Mouse (Mus musculus) olfactory bulb, adult 2 months (tissue): ENCODE data around the gene Acp7. TPM values are rescaled to one million over a fixed set of nuclear protein-coding genes. Genes with fewer than 3 reads are reported as not detected.
"Not testable (repeated sequence)": the region's sequence is repeated elsewhere in the genome, so short reads cannot be mapped to it uniquely, and the experiment has no call there.

Experiments
- H3K27ac ChIP-seq: fragments of 200-500 bp; 2 replicates; pipeline ENCODE4 v1.5.1; 2012; ENCODE audit warnings: low read depth, low read length; ENCODE audit not compliant: insufficient read depth
- H3K4me1 ChIP-seq: fragments of 200-500 bp; 2 replicates; pipeline ENCODE4 v1.6.1; 2012; ENCODE audit warnings: low read length; ENCODE audit not compliant: control insufficient read depth, insufficient read depth
- H3K4me3 ChIP-seq: fragments of 200-500 bp; 2 replicates; pipeline ENCODE4 v1.5.1; 2012; ENCODE audit warnings: mild to moderate bottlenecking, low read depth, low read length, moderate library complexity; ENCODE audit not compliant: insufficient read depth
- CTCF ChIP-seq: fragments of 200-500 bp; IDR thresholded peaks from 2 replicates; pipeline ENCODE4 v1.5.1; 2012; ENCODE audit warnings: low read depth, mild to moderate bottlenecking, low read length, moderate library complexity; ENCODE audit not compliant: insufficient read depth
- POLR2A ChIP-seq: fragments of 200-500 bp; IDR thresholded peaks from 2 replicates; pipeline ENCODE4 v1.6.1; 2012; ENCODE audit warnings: mild to moderate bottlenecking, low read depth, low read length, moderate library complexity; ENCODE audit not compliant: insufficient read depth
- WGBS: fragments of 180-500 bp; shearing (Covaris S2); methylation state at CpG from one replicate; pipeline ENCODE4 v1.1.7; 2018; 5-methylcytosine and 5-hydroxymethylcytosine counted together
- polyA plus RNA-seq: library from polyadenylated mRNA; stranded (reverse); fragments of >200 nt; gene quantifications from 2 replicates; pipeline ENCODE4 v1.2.4, GENCODE M21; 2012; ENCODE audit warnings: low replicate concordance; ENCODE audit not compliant: missing spikeins, insufficient read depth, insufficient read length

The Acp7 gene
- polyA plus RNA-seq = not detected in 2 replicates

GRCm38 (mm10) chr7:28631073-28631472 is at the start of gene Acp7:
Gene Acp7 (minus strand): TSS chr7:28631332.
- Histone ChIP-seq H3K4me3 (no peak within 1 kb of the TSS), H3K4me1 (peaks cover 6% of the 10 kb centered on the region; the same call in 1 of the 2 replicates), H3K27ac (no peak within 1 kb of the TSS)
- WGBS = 44% methylated on average over 10 of the region's 10 CpGs
- no peak for TF ChIP-seq CTCF
- no peak for TF ChIP-seq POLR2A

DNA sequence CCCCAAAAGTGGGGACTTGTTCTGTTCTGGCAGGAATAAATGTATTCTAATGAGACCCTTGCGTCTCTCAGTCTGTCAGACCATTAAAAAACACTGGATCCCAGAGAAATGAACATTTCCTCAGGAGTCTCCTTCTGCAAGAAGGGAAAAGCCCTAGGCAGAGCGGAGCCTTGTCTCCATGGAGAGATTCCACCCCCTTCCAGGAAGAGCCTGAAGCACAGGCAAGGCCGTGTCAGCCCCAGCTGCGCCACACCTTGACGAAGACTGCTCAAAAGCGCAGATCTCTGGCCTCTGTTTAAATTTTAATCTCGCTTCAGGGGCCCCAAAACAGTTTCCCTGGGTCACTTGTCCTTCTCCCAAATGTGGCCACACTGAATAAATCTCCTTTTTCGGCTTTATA is 46.5 kb upstream of the Acp7 start:
- no peak for TF ChIP-seq POLR2A
- no peak for TF ChIP-seq CTCF
- Histone ChIP-seq H3K4me1 (no peaks in the 10 kb centered on the region), H3K4me3 (no peak overlapping the region), H3K27ac (no peak overlapping the region)
- WGBS = 85% methylated on average over 8 of the region's 8 CpGs

- no peaks in the 10 kb centered on the region for H3K4me1 ChIP-seq
- no peak for TF ChIP-seq POLR2A
- no peak for TF ChIP-seq CTCF
- 84% methylated on average over 13 of the region's 13 CpGs for WGBS
- no peak overlapping the region for H3K4me3 ChIP-seq
- H3K27ac ChIP-seq = no peak overlapping the region
Measured at GRCm38 (mm10) chr7:28676811-28677541, 45.8 kb upstream of the Acp7 start.

- H3K4me1 ChIP-seq = no peaks in the 10 kb centered on the region
- TF ChIP-seq POLR2A (no peak), CTCF (no peak)
- no peak overlapping the region for H3K27ac ChIP-seq
- 45% methylated on average over 11 of the region's 11 CpGs for WGBS
- H3K4me3 ChIP-seq = no peak overlapping the region
Measured at GRCm38 (mm10) chr7:28675746-28676145, 44.6 kb upstream of the Acp7 start.

DNA sequence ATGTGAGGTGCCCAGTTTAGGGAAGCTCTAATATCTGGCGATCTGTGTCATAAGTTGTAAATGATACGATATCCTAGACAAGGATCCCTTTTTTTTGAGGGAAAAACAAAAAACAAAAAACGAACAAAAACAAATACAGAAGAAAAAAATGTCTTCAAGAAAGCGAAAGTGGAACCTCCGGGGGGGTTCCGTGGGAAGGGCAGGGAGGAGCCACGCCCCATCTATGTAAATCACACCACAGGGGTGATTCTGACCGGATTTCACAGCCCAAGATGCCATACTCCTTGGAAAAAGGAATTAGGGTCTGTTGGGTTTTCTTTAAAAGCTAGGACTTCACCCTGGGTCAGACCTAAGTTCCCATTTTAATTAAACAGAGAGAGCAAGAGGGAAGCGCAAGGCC is 43.9 kb upstream of the Acp7 start:
- Histone ChIP-seq H3K4me1 (no peaks in the 10 kb centered on the region), H3K4me3 (no peak overlapping the region), H3K27ac (no peak overlapping the region)
- TF ChIP-seq POLR2A = no peak
- TF ChIP-seq CTCF = no peak
- 81% methylated on average over 9 of the region's 9 CpGs for WGBS

DNA sequence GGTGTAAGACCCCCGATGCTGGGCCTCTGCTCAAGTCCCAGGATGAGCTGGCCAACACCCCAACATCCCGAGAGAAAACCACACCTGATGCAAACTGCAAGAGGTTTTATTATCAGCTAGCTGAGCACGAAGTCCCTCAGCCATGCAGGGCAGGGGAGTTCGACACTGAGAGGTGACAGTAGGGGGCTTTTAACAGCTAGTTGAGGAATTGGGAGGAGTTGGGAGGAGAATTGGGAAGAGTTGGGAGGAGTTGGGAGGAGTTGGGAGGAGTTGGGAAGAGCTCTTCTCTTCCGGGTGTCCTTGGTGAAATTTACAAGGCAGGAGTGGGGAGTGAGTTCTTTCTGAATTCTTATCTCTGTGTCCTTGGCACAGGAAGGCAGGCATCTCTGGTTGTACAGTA is 41.7 kb upstream of the Acp7 start:
- WGBS = 69% methylated on average over 5 of the region's 5 CpGs

DNA sequence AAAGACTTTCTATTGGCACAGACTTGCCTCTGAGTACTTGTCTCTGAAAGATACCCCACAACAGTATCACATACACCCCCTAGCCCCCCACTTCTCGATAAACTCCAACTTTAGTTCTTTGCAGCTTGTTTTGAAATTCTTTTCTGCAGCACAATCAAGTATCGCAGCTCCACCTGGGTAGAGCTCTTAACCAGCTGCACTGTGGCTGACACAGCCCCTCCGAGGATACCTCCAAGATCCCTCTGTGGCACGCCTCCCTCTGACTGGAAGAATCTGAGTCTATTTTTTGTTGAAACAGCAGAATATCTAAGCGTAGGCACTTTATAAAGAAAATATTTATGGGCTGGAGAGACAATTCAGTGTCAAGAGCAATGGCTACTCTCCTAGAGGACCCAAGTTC is 41.1 kb upstream of the Acp7 start:
- H3K27ac ChIP-seq = no peak overlapping the region
- WGBS = 85% methylated on average over 5 of the region's 5 CpGs
- no peaks in the 10 kb centered on the region for H3K4me1 ChIP-seq
- TF ChIP-seq POLR2A = no peak
- no peak for TF ChIP-seq CTCF
- H3K4me3 ChIP-seq = no peak overlapping the region

More for the DNA sequence above, 41.7 kb upstream of the Acp7 start:
- H3K27ac ChIP-seq, H3K4me3 ChIP-seq, H3K4me1 ChIP-seq: not testable (repeated sequence)

DNA sequence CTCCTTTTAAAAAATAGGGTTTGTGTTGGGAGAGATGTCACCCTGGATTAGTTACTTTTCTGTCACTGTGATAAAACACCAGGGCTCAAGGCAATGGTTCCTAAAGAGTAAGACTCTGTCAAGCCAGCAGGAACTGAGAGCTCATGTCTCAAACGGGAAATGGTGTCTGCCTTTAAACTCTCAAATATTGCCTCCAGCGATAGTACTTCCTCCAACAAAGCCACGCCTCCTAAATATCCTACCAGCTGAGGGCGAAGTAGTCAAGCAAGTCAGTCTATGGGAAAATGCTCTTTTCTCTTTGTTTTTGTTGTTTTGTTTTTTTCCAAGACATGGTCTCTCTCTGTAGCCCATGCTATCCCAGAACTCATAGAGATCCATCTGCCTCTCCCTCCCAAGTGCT is 40.0 kb upstream of the Acp7 start:
- 72% methylated on average over 4 of the region's 4 CpGs for WGBS
- Histone ChIP-seq H3K27ac (no peak overlapping the region), H3K4me1 (0 out of 2 replicates have a peak, but pooled peaks cover under 1% of the 10 kb centered on the region), H3K4me3 (no peak overlapping the region)
- TF ChIP-seq CTCF (no peak), POLR2A (no peak)

- WGBS = 12% methylated on average over 15 of the region's 15 CpGs
- peaks cover 8% of the 10 kb centered on the region for H3K4me1 ChIP-seq
- no peak overlapping the region for H3K27ac ChIP-seq
- H3K4me3 ChIP-seq = no peak overlapping the region; the same call in 1 of the 2 replicates
- TF ChIP-seq CTCF = no peak
- TF ChIP-seq POLR2A = no peak
Measured at GRCm38 (mm10) chr7:28665620-28666579, 34.8 kb upstream of the Acp7 start.
